Mouse (Mus musculus) liver, postnatal 0 days (tissue): ENCODE measurements around the gene Pigm.

Experiments used
- CTCF ChIP-seq: sonication (generic); IDR thresholded peaks from 2 replicates; pipeline ENCODE4 v1.5.1; 2016; ENCODE audit warnings: antibody characterized with exemption, low read depth
- EP300 ChIP-seq: IDR thresholded peaks from 2 replicates; pipeline ENCODE4 v1.6.1; 2016; ENCODE audit warnings: antibody characterized with exemption, low read depth, mild to moderate bottlenecking

- TF ChIP-seq CTCF, result peak; percentile 24
- TF ChIP-seq EP300, result no peak
These were observed 29.6 kb upstream of the Pigm start for GRCm38 (mm10) chr1:172346707-172347106.
